Mouse (Mus musculus) lung, postnatal 36 days (tissue): Measurements from ENCODE around the gene Derl2.

Experiments
- DNase-seq: peaks from one replicate; pipeline ENCODE4 v3.0.0; 2022; ENCODE audit warnings: mixed read lengths

Gene Derl2

DNA sequence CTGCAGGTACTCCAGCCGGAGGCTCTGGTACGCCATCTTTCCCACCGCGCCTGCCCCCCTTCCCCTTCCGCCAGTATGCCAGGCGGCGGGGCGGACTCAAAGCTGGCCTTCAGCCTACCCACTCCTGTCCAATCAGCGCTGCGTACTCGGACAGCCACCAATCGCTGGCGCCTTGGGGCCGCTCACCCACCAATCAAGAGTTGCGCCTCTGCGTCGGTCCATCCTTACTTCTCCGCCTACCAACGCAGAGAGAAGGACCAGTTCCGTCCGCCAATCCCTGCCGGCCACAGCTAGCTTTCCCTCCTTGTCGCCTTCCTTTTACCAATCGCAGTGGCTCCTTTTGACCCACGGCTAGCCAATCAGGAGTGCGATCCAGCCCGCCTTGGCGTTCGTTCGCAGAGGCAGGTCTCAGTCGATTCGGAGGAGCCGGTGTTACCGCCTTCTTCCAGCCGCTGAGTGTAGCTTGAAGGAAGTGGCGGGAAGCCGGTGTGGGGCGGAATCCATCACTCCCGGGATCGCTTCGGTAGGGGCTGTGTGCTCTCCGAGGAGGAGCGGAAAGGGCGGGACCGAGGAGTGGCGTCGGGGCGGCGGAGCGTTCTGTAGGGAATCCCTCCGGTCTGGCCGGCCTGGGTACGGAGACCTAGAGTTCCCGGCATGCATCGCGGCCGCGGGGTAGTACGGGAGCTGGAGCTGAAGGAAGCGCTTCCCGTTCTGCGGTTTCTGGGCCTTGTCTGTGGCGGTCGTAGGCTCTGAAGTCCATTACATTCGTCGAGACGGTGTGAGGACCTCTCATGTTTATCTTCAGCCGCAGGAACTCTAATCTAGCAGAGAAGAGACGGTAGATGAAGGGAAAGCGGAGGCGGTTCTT, at the start of gene Derl2, which contains the start of gene Mis12:
Derl2 (minus strand) TSS at position 641 of the 868 bp plus-strand sequence.
Mis12 (plus strand) TSS at position 411 of the 868 bp plus-strand sequence.
- DNase-seq, result peak; percentile 99

DNA sequence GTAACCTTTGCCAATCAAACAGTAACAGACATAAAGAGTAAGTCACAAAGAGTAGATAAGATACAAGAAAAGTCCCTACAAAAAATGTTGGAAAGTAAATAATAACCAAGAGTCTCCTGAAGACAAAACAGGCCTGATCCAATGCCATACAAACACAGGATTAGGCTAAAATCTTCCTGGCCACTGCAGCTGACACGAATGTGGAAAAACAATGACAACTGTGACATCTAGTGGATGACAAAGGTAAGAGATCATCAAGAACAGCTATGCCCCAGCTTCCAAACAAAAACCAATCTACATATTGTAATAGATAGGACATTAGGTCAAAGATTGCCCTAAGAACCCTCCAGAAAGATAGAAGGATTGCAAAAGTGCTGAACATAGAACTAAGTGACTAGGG, 32.9 kb upstream of the Derl2 start:
- peak; percentile 37 for DNase-seq

DNA sequence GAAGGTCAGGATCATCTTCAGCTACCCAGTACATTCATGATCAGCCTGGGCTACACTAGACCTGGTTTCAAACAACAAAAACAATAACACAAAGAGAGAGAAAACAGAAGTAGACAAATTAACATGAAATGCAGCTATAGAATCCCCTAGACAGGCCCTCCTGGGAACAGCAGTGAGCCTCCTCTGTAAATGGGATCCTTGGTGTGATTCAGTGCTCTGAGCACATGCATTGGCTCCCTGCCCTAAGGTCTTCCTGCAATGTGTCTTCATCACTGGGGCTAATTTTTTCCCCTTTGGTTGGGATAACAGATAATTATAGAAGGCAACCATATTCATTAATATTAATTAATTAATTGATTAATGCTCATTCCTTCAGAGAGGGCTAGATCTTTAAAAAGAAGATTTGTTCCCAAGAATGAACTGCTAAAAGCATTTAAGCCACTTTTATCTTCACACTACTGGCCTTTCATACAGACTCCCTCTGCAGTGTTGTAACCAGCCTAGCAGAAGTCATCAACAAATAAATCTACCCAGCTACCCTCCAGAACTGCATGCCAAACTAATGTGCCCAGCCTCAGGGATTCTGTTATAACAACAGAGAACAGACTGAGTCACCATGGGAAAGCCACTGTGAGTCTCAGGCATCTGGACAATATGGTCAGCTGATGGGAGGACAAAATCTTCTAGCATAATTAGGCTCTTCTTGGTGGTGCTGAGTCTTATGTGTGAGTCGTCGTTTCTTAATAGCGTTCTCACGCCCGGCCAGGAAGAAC, 20.1 kb upstream of the Derl2 start:
- no peak for DNase-seq

- no peak for DNase-seq
Measured at GRCm38 (mm10) chr11:71033163-71033761, 13.6 kb upstream of the Derl2 start, which contains the start of gene 6330403K07Rik. Gene 6330403K07Rik (minus strand): TSS chr11:71033513.

- no peak for DNase-seq
Measured at GRCm38 (mm10) chr11:71032491-71033162, 13.0 kb upstream of the Derl2 start.

DNA sequence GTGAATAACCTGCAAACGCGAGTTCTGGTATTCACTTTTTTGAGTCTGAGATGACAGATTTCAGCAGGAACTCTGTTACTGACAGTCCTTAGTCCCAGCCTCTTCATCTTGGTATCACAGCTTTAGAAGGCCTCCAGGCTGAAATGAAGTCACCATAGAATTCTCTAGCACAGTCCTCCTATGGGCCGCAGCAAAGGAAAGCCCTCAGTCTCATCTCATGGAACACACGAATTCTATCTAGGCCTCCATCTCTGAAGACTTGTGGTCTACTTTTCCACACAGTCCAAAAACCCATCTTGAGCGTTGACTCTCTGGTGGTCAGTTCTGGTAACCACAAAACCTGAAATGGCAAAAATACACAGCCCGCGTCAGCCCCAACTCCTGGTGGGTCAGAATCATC, 12.4 kb upstream of the Derl2 start:
- DNase-seq, result no peak

GRCm38 (mm10) chr11:71029403-71030118, 9.9 kb upstream of the Derl2 start:
- no peak for DNase-seq

DNA sequence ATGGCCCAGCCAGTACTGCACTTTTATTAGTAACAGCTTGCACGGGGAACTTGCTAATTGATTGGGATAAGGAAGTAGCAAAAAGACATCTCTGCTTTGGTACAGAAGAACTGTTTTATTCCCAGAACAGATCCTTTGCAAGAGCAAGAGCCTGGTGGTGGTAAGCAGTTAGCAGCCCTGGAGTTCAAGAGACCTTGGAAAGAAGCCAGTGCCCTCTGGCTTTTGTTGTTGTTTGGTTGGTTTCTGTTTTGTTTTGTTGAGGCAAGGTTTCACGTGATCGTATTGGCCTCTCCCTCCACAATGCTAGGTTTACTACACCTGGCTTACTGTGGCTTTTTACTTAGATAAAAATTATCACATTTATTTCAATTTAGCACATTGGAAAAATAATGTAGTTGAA, 8.6 kb upstream of the Derl2 start:
- no peak for DNase-seq

- DNase-seq, result no peak
Measured at GRCm38 (mm10) chr11:71018416-71019200, 1.0 kb downstream of the Derl2 start.

GRCm38 (mm10) chr11:71017051-71017450, 2.6 kb downstream of the Derl2 start:
- DNase-seq, result no peak

- DNase-seq, result peak; percentile 75
Measured at GRCm38 (mm10) chr11:71012743-71013142, 6.9 kb downstream of the Derl2 start.

- peak; percentile 45 for DNase-seq
Measured at GRCm38 (mm10) chr11:71008321-71008720, 11.3 kb downstream of the Derl2 start.

DNA sequence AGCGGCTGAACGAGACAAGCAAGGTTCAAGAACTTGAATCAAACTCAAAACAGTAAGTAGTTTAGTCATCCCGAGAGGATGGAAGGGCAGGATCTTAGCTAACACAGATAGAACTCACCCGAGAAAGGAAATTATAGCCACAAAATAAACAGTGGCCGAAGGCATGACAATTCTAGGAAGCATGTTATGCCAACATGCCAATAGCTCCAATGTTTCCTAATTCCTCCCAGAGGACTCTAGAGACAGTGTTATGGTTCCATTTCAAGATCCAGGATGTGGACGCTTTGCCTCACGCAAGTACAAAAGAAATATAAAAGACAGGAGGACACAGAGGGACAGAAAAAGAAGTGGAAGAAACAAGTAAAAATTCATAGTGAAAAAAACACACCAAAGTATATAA, 11.8 kb downstream of the Derl2 start:
- peak; percentile 60 for DNase-seq

- no peak for DNase-seq
Measured at GRCm38 (mm10) chr11:71007026-71007425, 12.6 kb downstream of the Derl2 start.

- DNase-seq, result no peak
Measured at GRCm38 (mm10) chr11:71005046-71005445, 14.6 kb downstream of the Derl2 start.

DNA sequence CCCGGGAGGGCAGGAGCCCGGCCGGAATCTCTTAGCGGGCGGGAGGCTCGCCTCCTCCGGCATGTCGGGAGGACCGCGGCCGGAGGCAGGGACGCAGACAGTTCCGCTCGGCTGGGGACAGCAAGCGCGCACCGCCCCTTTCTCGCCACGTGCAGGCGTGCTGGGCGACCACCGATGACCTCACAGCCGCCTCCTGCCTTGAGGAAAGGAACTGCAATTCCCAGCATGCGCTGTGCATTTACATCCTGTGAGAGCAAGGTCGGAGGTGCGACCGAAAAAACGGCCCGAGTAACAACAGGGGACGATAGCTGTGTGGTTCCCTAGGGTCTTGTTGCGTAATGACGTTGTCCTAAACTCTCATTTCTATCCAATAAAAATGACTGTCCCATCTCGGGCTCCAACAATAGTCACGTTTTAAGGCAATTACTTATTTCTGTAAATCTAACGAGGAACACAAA, 15.3 kb downstream of the Derl2 start, which contains the start of gene Dhx33:
Dhx33 (minus strand) TSS at position 122 of the 458 bp plus-strand sequence.
- peak; percentile 99 for DNase-seq

GRCm38 (mm10) chr11:71003611-71004315, 15.9 kb downstream of the Derl2 start:
- DNase-seq, result peak; percentile 48

DNA sequence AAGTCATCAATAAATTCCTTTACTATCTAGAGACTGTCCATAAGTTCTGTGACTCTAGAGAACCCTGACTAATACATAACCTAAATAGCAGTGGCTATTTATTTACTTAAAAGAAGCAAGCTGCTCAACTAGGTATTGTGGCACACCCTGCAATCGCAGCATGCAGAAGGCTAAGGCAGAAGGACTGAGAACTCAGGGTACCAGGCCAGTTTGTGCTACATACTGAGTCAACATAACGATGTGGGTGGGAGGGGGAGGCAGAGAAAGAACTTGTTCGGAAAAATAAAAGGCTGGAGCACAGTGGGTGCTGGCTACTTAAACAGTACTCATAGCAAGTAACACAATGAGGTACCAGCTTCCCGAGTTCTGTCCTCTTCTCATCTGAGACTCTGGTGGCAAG, 18.5 kb downstream of the Derl2 start:
- no peak for DNase-seq

- peak; percentile 95 for DNase-seq
Measured at GRCm38 (mm10) chr11:70982557-70983228, 36.9 kb downstream of the Derl2 start, which contains the start of gene C1qbp. Gene C1qbp (minus strand): TSS chr11:70983026.

DNA sequence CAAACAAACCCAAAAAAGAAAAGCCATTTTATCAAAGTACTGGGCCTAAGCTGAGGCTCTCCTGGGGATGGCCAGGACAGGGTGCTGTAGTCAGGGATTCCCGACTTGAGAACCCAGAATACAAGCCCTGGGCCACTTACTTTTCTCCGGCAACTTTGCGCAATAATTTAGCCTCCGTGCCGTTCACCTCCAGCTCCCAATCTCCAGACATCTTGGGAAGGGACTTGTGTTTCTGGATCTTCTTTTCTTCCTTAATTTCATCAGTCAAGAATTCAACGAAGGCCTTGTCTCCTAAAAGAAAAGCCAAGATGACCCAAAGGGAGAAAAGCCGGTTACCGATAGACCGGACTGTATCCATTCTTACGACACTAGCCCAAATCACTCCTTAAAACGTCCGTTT, 37.6 kb downstream of the Derl2 start:
- DNase-seq, result no peak
